Mouse (Mus musculus): ENCODE data around the gene 4933407L21Rik.

- TF ChIP-seq CTCF (IDR thresholded peaks at IDR 0.05; ENCODE audit: borderline replicate concordance, insufficient read depth, low read length) (no peak), POLR2A (IDR thresholded peaks at IDR 0.05; ENCODE audit: low read depth, low read length) (no peak)
These were observed 11.3 kb upstream of the 4933407L21Rik start for GRCm38 (mm10) chr1:85916830-85917450.

Data from embryonic fibroblast, embryonic 13.5 days (primary cell).